Mouse (Mus musculus) cortical plate, adult 2 months (tissue): ENCODE measurements around the gene Skor1. TPM values are rescaled to one million over a fixed set of nuclear protein-coding genes. Genes with fewer than 3 reads are reported as not detected.

Source experiments
- H3K27ac ChIP-seq: fragments of 200-500 bp; 2 replicates; pipeline ENCODE4 v1.5.1; 2012; ENCODE audit warnings: low read length, control low read depth, inconsistent platforms; ENCODE audit not compliant: insufficient read depth
- H3K4me1 ChIP-seq: fragments of 200-500 bp; 2 replicates; pipeline ENCODE4 v1.6.1; 2011; ENCODE audit warnings: low read length; ENCODE audit not compliant: control insufficient read depth, insufficient read depth
- H3K4me3 ChIP-seq: fragments of 200-500 bp; 2 replicates; pipeline ENCODE4 v1.5.1; 2011; ENCODE audit warnings: mild to moderate bottlenecking, low read length, control low read depth; ENCODE audit not compliant: insufficient read depth
- CTCF ChIP-seq: fragments of 200-500 bp; IDR thresholded peaks from 2 replicates; pipeline ENCODE4 v1.5.1; 2011; ENCODE audit warnings: mild to moderate bottlenecking, control low read depth, low read length; ENCODE audit not compliant: insufficient read depth; ENCODE audit errors: extremely low read depth
- POLR2A ChIP-seq: fragments of 200-500 bp; IDR thresholded peaks from 2 replicates; pipeline ENCODE4 v1.6.1; 2011; ENCODE audit warnings: mild to moderate bottlenecking, low read length, control low read depth; ENCODE audit not compliant: insufficient read depth; ENCODE audit errors: extremely low read depth
- polyA plus RNA-seq: library from polyadenylated mRNA; depleted of rRNA; stranded (reverse); fragments of >200 nt; gene quantifications from 2 replicates; pipeline ENCODE4 v1.2.3, GENCODE M21; 2012; rRNA removed

Gene Skor1
- polyA plus RNA-seq, 1 experiment, result 0.15 TPM

GRCm38 (mm10) chr9:63099344-63099743 lies 49.4 kb downstream of the Skor1 start:
- Histone ChIP-seq H3K27ac (no peak overlapping the region), H3K4me3 (no peak overlapping the region), H3K4me1 (no peaks in the 10 kb centered on the region)
- no peak for TF ChIP-seq CTCF
- no peak for TF ChIP-seq POLR2A

- TF ChIP-seq CTCF (no peak), POLR2A (no peak)
- no peak overlapping the region for H3K27ac ChIP-seq
- no peaks in the 10 kb centered on the region for H3K4me1 ChIP-seq
- H3K4me3 ChIP-seq, result no peak overlapping the region
These were observed 49.9 kb downstream of the Skor1 start for GRCm38 (mm10) chr9:63098887-63099286.

GRCm38 (mm10) chr9:63097204-63097603 lies 51.6 kb downstream of the Skor1 start:
- TF ChIP-seq POLR2A (no peak), CTCF (no peak)
- H3K4me1 ChIP-seq, result peaks cover 2% of the 10 kb centered on the region

GRCm38 (mm10) chr9:63094030-63094429 lies 54.7 kb downstream of the Skor1 start:
- TF ChIP-seq CTCF (no peak), POLR2A (no peak)
- Histone ChIP-seq H3K27ac (no peak overlapping the region), H3K4me3 (no peak overlapping the region), H3K4me1 (peaks cover 6% of the 10 kb centered on the region)

More at GRCm38 (mm10) chr9:63097204-63097603, 51.6 kb downstream of the Skor1 start:
- Histone ChIP-seq H3K27ac (no peak overlapping the region), H3K4me3 (no peak overlapping the region)

- Histone ChIP-seq H3K4me3 (peak overlapping the region; percentile 15; the same call in 1 of the 2 replicates), H3K27ac (peak overlapping the region; percentile 55), H3K4me1 (peaks cover 6% of the 10 kb centered on the region)
- no peak for TF ChIP-seq POLR2A
- no peak for TF ChIP-seq CTCF
These were observed 56.2 kb downstream of the Skor1 start for GRCm38 (mm10) chr9:63092567-63092966.

- H3K4me3 ChIP-seq, result peak overlapping the region; percentile 15
- H3K27ac ChIP-seq, result peak overlapping the region; percentile 55
- H3K4me1 ChIP-seq, result peaks cover 6% of the 10 kb centered on the region
- TF ChIP-seq CTCF, result no peak
- TF ChIP-seq POLR2A, result peak; percentile 53; the same call in 1 of the 2 replicates
These were observed 56.7 kb downstream of the Skor1 start for GRCm38 (mm10) chr9:63091971-63092528.

- no peak for TF ChIP-seq CTCF
- TF ChIP-seq POLR2A, result no peak
- H3K4me3 ChIP-seq, result no peak overlapping the region; the same call in 1 of the 2 replicates
These were observed 57.5 kb downstream of the Skor1 start for GRCm38 (mm10) chr9:63091101-63091921.

GRCm38 (mm10) chr9:63089141-63089540 lies 59.6 kb downstream of the Skor1 start:
- TF ChIP-seq POLR2A (no peak), CTCF (no peak)
- Histone ChIP-seq H3K4me1 (peaks cover 6% of the 10 kb centered on the region), H3K4me3 (no peak overlapping the region), H3K27ac (no peak overlapping the region)

More at GRCm38 (mm10) chr9:63091101-63091921, 57.5 kb downstream of the Skor1 start:
- Histone ChIP-seq H3K4me1 (peaks cover 6% of the 10 kb centered on the region), H3K27ac (peak overlapping the region; percentile 70; the same call in 1 of the 2 replicates)

Other genes with a start within 250 kb of the Skor1 start
- 34.6 and 35.8 TPM in 2 replicates for gene Pias1, start 161.0 kb downstream of the Skor1 start, polyA plus RNA-seq
- 32.7 and 33.8 TPM in 2 replicates for gene Map2k5, start 228.9 kb upstream of the Skor1 start, polyA plus RNA-seq